In genomic region chr14:48370322-48370721, GRCm38 (mm10) we compare ENCODE assay signal across 10 mouse cellular contexts.
DNase-seq lines count a peak whose midpoint lies in the region; ATAC-seq and TF ChIP-seq lines count a peak whose summit lies in the region.
"Had no signal": no experiment of that assay in that cellular context is flagged by ENCODE, and none has a peak within 500 bp of the region (broad histone marks: within the 10 kb centered on the region; RNA-seq: fewer than 3 reads in every experiment).

No protein-coding gene starts in this region.

- no peak overlapping the region for H3K4me3 ChIP-seq in kidney, embryonic 15.5 days (replicated peaks)
- no peak overlapping the region for H3K4me3 ChIP-seq in forebrain, postnatal 0 days (ENCODE audit: low read depth, low read length)
- H3K4me3 ChIP-seq in midbrain, embryonic 15.5 days = no peak overlapping the region
- H3K4me3 ChIP-seq: embryonic facial prominence, embryonic 13.5 days; liver, embryonic 13.5 days had no signal

- H3K4me1 ChIP-seq in kidney, embryonic 15.5 days = no peaks in the 10 kb centered on the region
- no peaks in the 10 kb centered on the region for H3K4me1 ChIP-seq in forebrain, postnatal 0 days (ENCODE audit: insufficient read depth)
- peaks cover 3% of the 10 kb centered on the region; the same call in 1 of the 2 replicates for H3K4me1 ChIP-seq in midbrain, embryonic 15.5 days
- H3K4me1 ChIP-seq: liver, embryonic 13.5 days had no signal

- peaks cover 20% of the 10 kb centered on the region; the same call in 1 of the 2 replicates for H3K27me3 ChIP-seq in kidney, embryonic 15.5 days
- peaks cover 5% of the 10 kb centered on the region; the same call in 1 of the 2 replicates for H3K27me3 ChIP-seq in forebrain, postnatal 0 days (ENCODE audit: insufficient read depth, low read length)
- H3K27me3 ChIP-seq in midbrain, embryonic 15.5 days (replicated peaks) = 0 out of 2 replicates have a peak, but pooled peaks cover 3% of the 10 kb centered on the region
- H3K27me3 ChIP-seq: liver, embryonic 13.5 days had no signal

- no peak for ATAC-seq in kidney, embryonic 15.5 days (replicated peaks; ENCODE audit: low FRiP score)
- peak; percentile 26; the same call in 1 of the 2 replicates for ATAC-seq in forebrain, postnatal 0 days
- peak; percentile 44; the same call in 1 of the 2 replicates for ATAC-seq in midbrain, embryonic 15.5 days (replicated peaks)

- peak; percentile 92 for TF ChIP-seq CTCF in forebrain, postnatal 0 days (IDR thresholded peaks at IDR 0.05; ENCODE audit: low read depth)

- no peaks in the 10 kb centered on the region for H3K36me3 ChIP-seq in kidney, embryonic 15.5 days
- H3K36me3 ChIP-seq in forebrain, postnatal 0 days (ENCODE audit: insufficient read depth) = no peaks in the 10 kb centered on the region
- H3K36me3 ChIP-seq in midbrain, embryonic 15.5 days (replicated peaks) = no peaks in the 10 kb centered on the region
- H3K36me3 ChIP-seq: embryonic facial prominence, embryonic 13.5 days; liver, embryonic 13.5 days had no signal

- peak; percentile 76 for DNase-seq in kidney, adult 9 months
- peak; percentile 77 for DNase-seq in CD4-positive, CD25-positive, alpha-beta regulatory T cell, adult 2 months (ENCODE audit: low read depth, low spot score)
- DNase-seq in NIH3T3 (ENCODE audit: low read depth) = peak; percentile 80
- DNase-seq in forebrain, postnatal 0 days = peak; percentile 87
- DNase-seq in adrenal gland, adult 18-20 months (ENCODE audit: low spot score in 2 of 2) = no peak
- DNase-seq in adrenal gland, postnatal 25 days = no peak
- DNase-seq: liver, embryonic 13.5 days had no signal

- H3K9ac ChIP-seq in kidney, embryonic 15.5 days = no peak overlapping the region
- no peak overlapping the region for H3K9ac ChIP-seq in forebrain, postnatal 0 days
- no peak overlapping the region for H3K9ac ChIP-seq in midbrain, embryonic 15.5 days
- H3K9ac ChIP-seq: embryonic facial prominence, embryonic 13.5 days; liver, embryonic 13.5 days had no signal

- no peak overlapping the region for H3K4me2 ChIP-seq in kidney, embryonic 15.5 days
- H3K4me2 ChIP-seq in forebrain, postnatal 0 days (ENCODE audit: low read depth) = no peak overlapping the region
- H3K4me2 ChIP-seq in midbrain, embryonic 15.5 days = no peak overlapping the region
- H3K4me2 ChIP-seq: embryonic facial prominence, embryonic 13.5 days; liver, embryonic 13.5 days had no signal

- no peak overlapping the region for H3K27ac ChIP-seq in kidney, embryonic 15.5 days
- no peak overlapping the region for H3K27ac ChIP-seq in forebrain, postnatal 0 days (ENCODE audit: low read depth, low read length)
- no peak overlapping the region for H3K27ac ChIP-seq in midbrain, embryonic 15.5 days
- H3K27ac ChIP-seq: embryonic facial prominence, embryonic 13.5 days; liver, embryonic 13.5 days had no signal

- H3K9me3 ChIP-seq in kidney, embryonic 15.5 days (replicated peaks) = no peaks in the 10 kb centered on the region
- H3K9me3 ChIP-seq in forebrain, postnatal 0 days (ENCODE audit: low read length) = no peaks in the 10 kb centered on the region
- no peaks in the 10 kb centered on the region for H3K9me3 ChIP-seq in midbrain, embryonic 15.5 days
- H3K9me3 ChIP-seq: embryonic facial prominence, embryonic 13.5 days; liver, embryonic 13.5 days had no signal

- WGBS in kidney, embryonic 15.5 days = 2% methylated on average over 1 of the region's 1 CpGs
- 0% methylated on average over 1 of the region's 1 CpGs for WGBS in forebrain, postnatal 0 days
- 2% methylated on average over 1 of the region's 1 CpGs for WGBS in midbrain, embryonic 15.5 days

Comparison
In these comparisons a context has a peak if more than half of its experiments do, and no peak if none do; other contexts are left out.
1. DNase-seq: peak in kidney, adult 9 months (single experiment), CD4-positive, CD25-positive, alpha-beta regulatory T cell, adult 2 months (single experiment), NIH3T3 (single experiment) and forebrain, postnatal 0 days (single experiment); none in adrenal gland, adult 18-20 months (0 of 2) and adrenal gland, postnatal 25 days (single experiment).